Mouse (Mus musculus) testis, adult 2 months (tissue): ENCODE measurements around the gene Tekt5. TPM values are rescaled to one million over a fixed set of nuclear protein-coding genes. Genes with fewer than 3 reads are reported as not detected.

ENCODE experiments used
- H3K27ac ChIP-seq: fragments of 200-500 bp; 2 replicates; pipeline ENCODE4 v1.5.1; 2012; ENCODE audit warnings: low read depth, low read length; ENCODE audit not compliant: control insufficient read depth, insufficient read depth
- H3K27me3 ChIP-seq: fragments of 200-500 bp; 2 replicates; pipeline ENCODE4 v1.6.1; 2012; ENCODE audit warnings: mild to moderate bottlenecking, low read length, moderate library complexity; ENCODE audit not compliant: control insufficient read depth, insufficient read depth
- H3K36me3 ChIP-seq: fragments of 200-500 bp; 2 replicates; pipeline ENCODE4 v1.6.1; 2012; ENCODE audit warnings: mild to moderate bottlenecking, low read length; ENCODE audit not compliant: control insufficient read depth, insufficient read depth
- H3K4me1 ChIP-seq: fragments of 200-500 bp; 2 replicates; pipeline ENCODE4 v1.6.1; 2012; ENCODE audit warnings: low read length; ENCODE audit not compliant: control insufficient read depth, insufficient read depth
- H3K4me3 ChIP-seq: fragments of 200-500 bp; 2 replicates; pipeline ENCODE4 v1.5.1; 2012; ENCODE audit warnings: low read depth, mild to moderate bottlenecking, low read length, moderate library complexity, mixed read lengths; ENCODE audit not compliant: control insufficient read depth
- CTCF ChIP-seq: fragments of 200-500 bp; IDR thresholded peaks from 2 replicates; pipeline ENCODE4 v1.5.1; 2012; ENCODE audit warnings: low read depth, mild to moderate bottlenecking, inconsistent platforms, low read length, moderate library complexity; ENCODE audit not compliant: control insufficient read depth, insufficient read depth, insufficient replicate concordance
- POLR2A ChIP-seq: fragments of 200-500 bp; IDR thresholded peaks from 2 replicates; pipeline ENCODE4 v1.6.1; 2012; ENCODE audit warnings: low read depth, mild to moderate bottlenecking, inconsistent platforms, low read length, moderate library complexity; ENCODE audit not compliant: control insufficient read depth
- polyA plus RNA-seq: library from polyadenylated mRNA; depleted of rRNA; stranded (reverse); fragments of >200 nt; gene quantifications from 2 replicates; pipeline ENCODE4 v1.2.3, GENCODE M21; 2012

The Tekt5 gene
- polyA plus RNA-seq, 1 experiment = 224 TPM

DNA sequence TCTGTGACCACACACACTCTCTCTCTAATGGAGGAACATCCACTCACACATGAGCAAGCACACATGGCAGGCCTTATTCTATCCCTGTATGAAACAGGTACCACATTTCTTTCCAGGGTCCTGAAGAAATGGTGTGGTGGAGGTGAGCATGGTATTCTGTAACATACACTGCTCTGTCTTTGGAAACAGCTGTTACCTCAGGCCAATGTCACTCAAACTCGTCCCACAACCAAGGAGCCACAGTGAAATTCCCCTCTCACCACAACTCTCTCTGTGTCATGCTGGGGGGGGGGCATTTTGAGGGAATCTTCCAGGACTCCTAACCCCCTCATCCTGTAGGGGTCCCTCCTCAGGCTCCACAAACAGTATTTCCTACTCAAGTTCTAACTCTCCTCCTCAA, 36.6 kb upstream of the Tekt5 start:
- TF ChIP-seq CTCF (no peak), POLR2A (no peak)
- H3K36me3 ChIP-seq = no peaks in the 10 kb centered on the region
- H3K4me1 ChIP-seq = no peaks in the 10 kb centered on the region
- no peak overlapping the region for H3K27ac ChIP-seq
- H3K4me3 ChIP-seq = no peak overlapping the region
- no peaks in the 10 kb centered on the region for H3K27me3 ChIP-seq

DNA sequence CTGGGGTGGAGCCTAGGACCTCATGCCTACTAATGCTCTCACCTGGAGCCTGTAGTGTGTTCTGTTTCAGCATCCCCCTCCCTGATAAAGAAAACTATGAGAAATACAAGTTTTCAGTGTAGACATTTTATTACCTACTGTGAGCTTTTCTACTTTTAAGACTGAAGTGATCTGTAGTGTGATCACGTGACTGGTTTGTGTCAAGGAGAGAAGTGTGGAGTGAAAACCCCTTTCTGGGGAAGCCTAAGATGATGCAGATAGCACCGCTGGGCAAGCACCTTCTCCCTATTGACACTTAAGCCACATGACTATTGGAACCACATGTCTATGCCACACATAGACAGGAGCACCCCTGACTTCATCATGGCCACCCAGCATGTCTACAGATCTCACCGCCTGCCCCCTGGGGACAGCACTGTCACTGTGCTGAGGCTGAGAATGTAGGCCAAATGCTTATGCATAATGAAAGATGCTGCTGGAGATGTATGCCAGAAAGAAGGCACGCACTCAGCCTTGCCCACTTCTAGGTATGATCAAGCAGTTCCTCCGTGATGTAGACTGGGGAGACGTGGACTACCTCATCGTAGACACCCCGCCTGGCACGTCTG, 25.3 kb upstream of the Tekt5 start:
- Histone ChIP-seq H3K4me1 (no peaks in the 10 kb centered on the region), H3K27me3 (no peaks in the 10 kb centered on the region)

DNA sequence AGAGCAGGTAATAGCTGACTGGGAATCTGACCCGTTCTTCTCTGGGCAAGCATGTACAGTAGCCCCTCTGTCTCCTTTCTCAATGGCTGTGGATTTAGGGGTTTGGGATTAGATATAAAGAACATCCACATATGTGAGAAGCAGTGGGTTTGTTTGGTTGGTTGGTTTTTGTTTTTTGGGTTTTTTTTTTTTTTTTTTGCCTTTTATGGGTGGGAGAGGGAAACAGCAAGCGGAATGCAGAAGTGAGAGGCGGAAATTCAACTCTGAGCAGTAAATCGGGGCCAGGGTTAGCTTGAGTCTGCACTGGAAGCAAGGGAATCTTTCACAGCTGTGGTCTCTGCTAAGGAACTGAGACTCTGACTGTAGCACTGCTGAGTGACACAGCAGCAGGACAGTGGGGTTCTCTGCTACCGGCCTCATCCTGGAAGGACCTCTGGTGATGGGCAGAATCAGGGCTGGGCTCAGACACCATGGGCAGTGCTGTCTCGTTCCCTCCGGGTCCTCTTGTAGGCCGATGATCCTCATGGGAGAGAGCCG, 22.5 kb upstream of the Tekt5 start:
- H3K36me3 ChIP-seq = no peaks in the 10 kb centered on the region; the same call in 1 of the 2 replicates
- no peaks in the 10 kb centered on the region; the same call in 1 of the 2 replicates for H3K4me1 ChIP-seq
- H3K27ac ChIP-seq = no peak overlapping the region
- no peaks in the 10 kb centered on the region for H3K27me3 ChIP-seq
- no peak for TF ChIP-seq POLR2A
- TF ChIP-seq CTCF = no peak
- no peak overlapping the region for H3K4me3 ChIP-seq

More for the DNA sequence above, 25.3 kb upstream of the Tekt5 start:
- peak overlapping the region; percentile 14 for H3K4me3 ChIP-seq
- H3K36me3 ChIP-seq = no peaks in the 10 kb centered on the region; the same call in 1 of the 2 replicates
- TF ChIP-seq POLR2A = no peak
- TF ChIP-seq CTCF = no peak
- no peak overlapping the region for H3K27ac ChIP-seq

DNA sequence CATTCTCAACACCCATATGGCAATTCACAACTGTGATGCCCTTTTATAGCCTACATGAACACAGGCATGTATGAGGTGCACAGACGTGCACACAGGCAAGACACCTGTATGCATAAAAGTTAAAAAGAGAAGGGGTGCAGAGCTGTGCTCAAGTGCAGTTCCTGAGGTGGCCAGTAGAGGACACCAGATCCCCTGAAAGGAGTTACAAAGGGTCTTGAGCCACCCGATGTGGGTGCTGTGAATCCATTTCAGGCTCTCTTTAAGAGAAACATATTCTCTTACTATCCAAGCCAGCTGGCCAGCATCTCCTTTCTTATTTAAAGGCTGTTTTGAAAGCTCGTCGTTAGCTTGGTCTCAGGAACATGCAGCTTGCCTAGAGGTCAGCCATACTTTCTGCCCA, 21.6 kb upstream of the Tekt5 start:
- H3K27ac ChIP-seq = no peak overlapping the region
- peaks cover 2% of the 10 kb centered on the region; the same call in 1 of the 2 replicates for H3K4me1 ChIP-seq
- H3K36me3 ChIP-seq = no peaks in the 10 kb centered on the region; the same call in 1 of the 2 replicates
- no peak for TF ChIP-seq POLR2A
- peak; percentile 71; the same call in 1 of the 2 replicates for TF ChIP-seq CTCF
- no peak overlapping the region for H3K4me3 ChIP-seq
- H3K27me3 ChIP-seq = no peaks in the 10 kb centered on the region

DNA sequence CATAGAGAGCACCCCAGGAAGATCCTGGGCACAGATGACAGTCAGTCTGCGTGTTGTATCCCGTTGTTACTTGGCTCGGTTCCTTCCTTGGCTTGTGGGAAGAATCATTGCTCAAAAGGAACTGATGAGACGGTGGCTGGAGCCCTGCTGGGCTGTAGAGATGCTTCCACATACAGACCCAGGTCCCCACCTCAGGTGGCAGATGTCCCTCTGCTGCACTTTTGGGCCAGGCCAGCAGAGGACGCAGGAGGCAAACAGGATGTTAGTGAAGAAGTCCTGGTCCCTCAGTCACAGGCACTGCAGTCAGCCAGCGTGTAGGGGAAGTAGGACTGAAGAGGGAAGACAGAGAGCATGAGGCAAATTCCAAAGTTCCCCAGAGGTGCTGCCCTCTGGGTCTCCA, 20.7 kb upstream of the Tekt5 start:
- Histone ChIP-seq H3K27ac (no peak overlapping the region), H3K27me3 (no peaks in the 10 kb centered on the region), H3K4me3 (no peak overlapping the region), H3K4me1 (peaks cover 2% of the 10 kb centered on the region), H3K36me3 (no peaks in the 10 kb centered on the region; the same call in 1 of the 2 replicates)
- TF ChIP-seq CTCF = peak; percentile 36; the same call in 1 of the 2 replicates
- TF ChIP-seq POLR2A = no peak

DNA sequence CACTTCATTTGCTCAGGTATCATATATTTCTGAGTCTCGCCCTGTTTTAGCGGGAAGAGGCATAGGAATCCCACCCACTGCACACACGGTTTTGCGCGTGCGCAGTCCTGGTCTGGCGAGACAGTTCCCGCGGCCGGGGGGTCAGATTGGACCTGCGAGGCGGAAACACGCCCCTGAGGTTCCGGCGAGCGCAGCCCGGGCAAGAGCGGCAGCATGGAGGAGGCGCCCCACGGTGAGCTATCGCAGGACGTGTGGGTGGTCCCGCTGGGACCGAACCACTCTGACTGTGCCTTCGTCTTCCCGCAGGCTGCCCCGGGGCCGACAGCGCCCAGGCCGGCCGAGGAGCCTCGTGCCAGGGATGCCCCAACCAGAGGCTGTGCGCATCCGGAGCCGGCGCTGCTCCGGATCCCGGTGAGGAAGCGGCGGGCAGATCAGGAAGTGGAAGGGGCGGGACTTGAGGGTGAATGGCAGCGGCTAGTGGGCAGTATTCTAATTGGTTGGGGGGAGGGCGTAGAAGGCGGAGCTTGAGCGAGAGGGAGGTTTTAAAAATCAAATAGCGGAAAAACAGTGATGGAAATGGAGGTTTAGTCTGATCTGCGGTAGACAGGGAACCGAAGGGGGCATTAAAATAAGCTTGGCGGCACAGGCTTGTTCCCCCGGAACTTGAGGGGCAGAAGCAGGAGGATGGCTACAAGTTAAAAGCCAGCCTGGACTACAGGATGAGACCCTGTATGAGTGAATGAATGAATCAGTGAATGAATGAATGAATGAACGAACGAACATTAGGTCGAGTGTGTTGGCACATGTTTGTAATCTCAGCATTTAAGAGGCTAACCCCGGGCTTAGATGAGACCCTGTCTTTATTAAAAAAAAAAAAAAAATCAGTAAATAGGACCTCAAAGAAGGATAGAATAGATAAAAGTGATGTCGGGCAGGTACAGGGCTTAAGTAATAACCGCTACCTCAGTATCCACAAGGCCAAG, 16.8 kb upstream of the Tekt5 start, which contains the start of gene Nubp1:
Gene Nubp1 (plus strand): TSS at position 185 of the 983 bp plus-strand sequence.
- no peak for TF ChIP-seq CTCF
- TF ChIP-seq POLR2A = peak; percentile 91
- Histone ChIP-seq H3K27me3 (no peaks in the 10 kb centered on the region), H3K4me1 (peaks cover 2% of the 10 kb centered on the region), H3K36me3 (no peaks in the 10 kb centered on the region; the same call in 1 of the 2 replicates), H3K27ac (peak within 1 kb of the TSS; percentile 82), H3K4me3 (peak within 1 kb of the TSS; percentile 86)

DNA sequence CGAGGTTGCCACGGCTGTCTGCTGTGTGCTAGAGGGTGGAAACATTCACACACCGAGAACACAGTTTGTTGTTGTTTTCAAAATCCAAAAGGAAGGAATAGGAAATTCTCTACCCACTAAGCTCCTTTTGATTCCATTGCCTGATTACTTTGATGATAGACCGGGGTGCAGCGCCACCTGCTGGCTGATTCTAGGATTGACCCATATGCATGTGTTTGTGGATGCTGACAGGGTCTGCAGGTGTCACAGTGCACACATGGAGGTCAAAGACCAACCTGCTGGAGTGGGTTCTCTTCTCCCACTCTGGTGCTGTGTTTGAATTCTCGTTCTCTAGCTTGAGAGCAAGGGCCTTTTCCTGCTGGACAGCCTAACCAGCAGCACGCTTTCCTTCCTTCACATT, 3.9 kb upstream of the Tekt5 start:
- Histone ChIP-seq H3K4me3 (no peak overlapping the region), H3K36me3 (no peaks in the 10 kb centered on the region), H3K27ac (no peak overlapping the region), H3K27me3 (no peaks in the 10 kb centered on the region; the same call in 1 of the 2 replicates), H3K4me1 (peaks cover 4% of the 10 kb centered on the region; the same call in 1 of the 2 replicates)
- TF ChIP-seq POLR2A (no peak), CTCF (peak; percentile 83; the same call in 1 of the 2 replicates)
